Mouse (Mus musculus) heart, postnatal 36 days (tissue): Measurements from ENCODE around the gene Ube2dnl2. TPM values are rescaled to one million over a fixed set of nuclear protein-coding genes. Genes with fewer than 3 reads are reported as not detected.

Experiments
- DNase-seq, 2 experiments: peaks; one replicate each; pipeline ENCODE4 v3.0.0; 2021 to 2022
- intact Hi-C: fragments of 180-260 bp; cut with DNase I; formaldehyde crosslinking; loops from one replicate; pipeline ENCODE4 v1.15.1; 2025
- total RNA-seq, 2 experiments: library from RNA; stranded (reverse); gene quantifications; 2 replicates each; pipeline ENCODE4 v1.2.3; 2021

The Ube2dnl2 gene
- not detected for total RNA-seq

DNA sequence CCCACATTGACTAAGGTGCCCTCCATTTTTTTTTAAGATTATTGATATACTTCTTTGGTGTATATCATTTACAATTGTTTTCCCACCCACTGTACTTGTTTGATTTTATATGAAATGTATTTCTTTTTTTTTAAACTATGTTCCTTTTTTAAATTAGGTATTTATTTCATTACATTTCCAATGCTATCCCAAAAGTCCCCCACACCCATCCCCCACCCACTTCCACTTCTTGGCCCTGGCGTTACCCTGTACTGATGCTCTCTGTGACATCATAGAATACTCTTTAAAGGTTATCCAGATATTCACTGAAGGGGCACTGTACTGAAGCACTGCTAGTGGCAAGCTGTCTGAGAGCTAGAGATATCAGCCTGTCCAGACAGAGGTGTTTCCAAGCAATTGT lies at the start of gene Ube2dnl2:
TSS of gene Ube2dnl2 (plus strand) at position 301 of the 400 bp plus-strand sequence.
- intact Hi-C loops, result no loop called here
- no peak for DNase-seq

DNA sequence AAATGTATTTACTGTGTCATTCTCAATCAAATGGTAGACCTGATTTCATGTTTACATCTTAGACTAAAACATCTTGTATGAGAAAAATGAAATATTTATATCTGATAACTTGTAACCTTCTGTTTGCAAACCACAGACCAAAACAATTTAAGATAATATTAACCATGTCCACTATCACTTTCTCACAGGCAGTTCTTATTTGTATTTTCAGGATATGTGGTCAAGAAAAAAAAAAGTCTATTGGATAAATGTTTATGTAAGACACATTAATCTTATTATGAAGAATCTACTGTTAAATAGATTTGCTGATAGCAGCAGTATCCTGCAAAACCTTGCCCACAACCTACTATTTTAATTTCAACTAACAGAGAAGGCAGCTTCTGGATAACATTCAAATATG lies 11.9 kb upstream of the Ube2dnl2 start:
- DNase-seq, result no peak
- intact Hi-C loops, result no loop called here

DNA sequence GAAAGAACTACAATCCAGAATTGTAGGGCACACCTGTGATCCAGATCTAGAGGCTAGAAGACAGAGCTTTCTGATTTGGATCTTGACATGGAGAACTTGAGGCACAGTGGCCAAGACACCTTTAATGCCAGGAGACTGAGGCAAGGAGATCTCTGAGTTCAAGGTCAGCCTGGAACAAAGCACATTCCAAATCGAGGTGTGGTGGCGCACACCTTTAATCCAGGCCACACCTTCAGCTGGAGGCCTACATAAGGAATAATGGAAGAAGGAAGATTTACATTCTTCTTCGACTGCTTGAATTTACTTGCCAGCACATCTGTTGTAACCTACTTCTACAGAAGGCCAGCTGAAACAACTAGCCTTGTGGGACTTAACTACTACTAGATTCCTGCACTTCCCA lies 9.9 kb upstream of the Ube2dnl2 start:
- intact Hi-C loops, result no loop called here
- no peak for DNase-seq

DNA sequence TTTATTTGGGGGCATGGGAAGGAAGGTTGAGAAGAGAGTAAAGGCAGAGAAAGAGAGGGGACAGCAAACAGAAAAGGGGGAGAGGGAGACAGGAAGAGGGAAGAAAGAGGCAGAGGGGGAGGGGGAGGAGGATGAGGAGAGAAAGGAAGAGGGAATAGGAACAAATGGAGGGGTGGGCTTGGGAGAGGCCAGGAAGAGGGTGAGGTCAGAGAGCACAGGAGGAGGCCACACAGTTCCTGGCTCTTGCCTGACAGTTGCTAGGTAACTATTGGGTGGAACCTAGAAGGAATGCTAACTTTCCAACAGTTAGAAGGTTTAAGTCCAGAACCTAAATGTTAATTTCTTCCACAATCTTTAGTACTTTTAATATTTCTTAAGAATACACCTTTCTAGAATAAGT lies 4.0 kb upstream of the Ube2dnl2 start:
- intact Hi-C loops, result no loop called here
- DNase-seq, result no peak

DNA sequence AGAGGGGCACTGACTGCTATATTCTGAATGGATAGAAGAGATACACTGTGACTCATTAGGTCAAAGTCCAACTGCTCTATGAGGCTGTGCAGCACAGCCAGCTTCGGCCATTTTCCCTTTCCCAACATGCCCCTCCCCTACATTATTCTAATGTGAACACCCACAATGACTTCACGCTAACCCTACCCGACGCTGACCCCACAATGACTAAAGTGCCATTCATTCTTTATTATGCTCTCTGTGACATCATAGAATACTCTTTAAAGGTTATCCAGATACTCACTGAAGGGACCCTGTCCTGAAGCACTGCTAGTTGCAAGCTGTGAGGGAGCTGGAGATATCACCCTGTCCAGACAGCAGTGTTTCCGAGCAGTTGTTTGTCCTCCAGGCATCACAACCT lies 2.7 kb upstream of the Ube2dnl2 start, which contains the start of gene Ube2dnl1:
TSS of gene Ube2dnl1 (plus strand) at position 301 of the 400 bp plus-strand sequence.
- DNase-seq, result no peak
- intact Hi-C loops, result no loop called here

DNA sequence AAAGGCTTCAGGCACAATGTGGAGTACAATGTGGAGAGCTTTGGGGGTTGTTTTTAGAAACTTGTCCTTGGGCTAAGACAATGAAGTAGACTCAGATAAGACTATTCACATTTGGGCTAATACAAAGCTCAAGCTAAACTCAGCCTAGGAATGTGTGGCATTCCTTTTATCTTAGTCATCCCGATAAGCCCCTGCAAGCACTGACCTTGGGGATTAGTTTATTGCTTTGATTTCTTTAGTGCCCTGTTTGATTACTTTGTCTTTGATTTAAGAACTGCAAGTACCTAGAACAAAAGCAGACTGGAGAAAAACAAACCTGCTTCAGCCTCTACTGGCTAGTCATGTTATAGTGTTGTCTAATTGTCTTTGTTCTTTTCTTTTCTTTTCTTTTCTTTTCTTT lies 47.7 kb downstream of the Ube2dnl2 start:
- intact Hi-C loops, result no loop called here
- DNase-seq, result no peak

Other genes with a start within 250 kb of the Ube2dnl2 start
- gene Ube2dnl1, start 2.6 kb upstream of the Ube2dnl2 start, total RNA-seq, result not detected